Mouse (Mus musculus) pancreas, adult 10 weeks (tissue): Measurements from ENCODE around the gene Glrp1. TPM values are rescaled to one million over a fixed set of nuclear protein-coding genes. Genes with fewer than 3 reads are reported as not detected.

ENCODE experiments used
- polyA plus RNA-seq: library from polyadenylated mRNA; stranded (reverse); fragments of 350-450 nt; fragmentation: Illumina TruSeq; extraction: RNeasy Lipid Tissue Mini Kit (QIAGEN cat#74804); gene quantifications from one replicate; pipeline ENCODE4 v1.2.3, GENCODE M21; 2015; ENCODE audit warnings: low read depth, low replicate concordance; ENCODE audit not compliant: insufficient read depth

The Glrp1 gene
- not detected for polyA plus RNA-seq

DNA sequence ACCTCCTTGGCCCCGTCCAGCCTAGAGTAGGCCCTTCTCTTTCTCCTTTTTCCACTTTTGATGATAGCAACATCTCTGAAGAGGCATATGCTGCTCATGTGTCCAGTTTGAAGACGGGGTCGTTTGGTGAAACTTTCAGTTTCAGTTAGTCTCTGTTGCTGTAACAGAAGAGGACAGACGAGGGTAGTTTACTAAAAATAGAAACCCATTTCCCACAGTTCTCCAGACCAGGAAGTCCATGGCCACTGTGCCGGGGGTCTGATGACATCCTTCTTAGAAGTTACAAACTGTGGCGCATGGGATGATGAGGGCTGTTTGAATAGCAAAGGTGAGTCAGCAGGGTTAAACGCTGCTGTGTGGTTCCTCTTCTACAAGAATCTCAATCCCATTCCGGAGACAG, at the start of gene Glrp1:
Gene Glrp1, minus strand, starts transcription at position 278 of the 400 bp plus-strand sequence.

Other genes starting within 250 kb of the Glrp1 start
- 15.3 TPM for gene Hjurp, start 232.4 kb downstream of the Glrp1 start, polyA plus RNA-seq
- not detected for gene Trpm8, start 232.4 kb downstream of the Glrp1 start, polyA plus RNA-seq
- gene Spp2, start 103.1 kb downstream of the Glrp1 start, polyA plus RNA-seq = not detected
- 1.6 TPM for gene Arl4c, start 192.2 kb upstream of the Glrp1 start, polyA plus RNA-seq